ENCODE assay signal across 18 mouse cellular contexts in genomic region chr17:35209785-35210535, GRCm38 (mm10). TPM values are rescaled to one million over a fixed set of nuclear protein-coding genes. Genes with fewer than 3 reads are reported as not detected.
DNase-seq lines count a peak whose midpoint lies in the region; ATAC-seq and TF ChIP-seq lines count a peak whose summit lies in the region.
"Had no signal": no experiment of that assay in that cellular context is flagged by ENCODE, and none has a peak within 500 bp of the region (broad histone marks: within the 10 kb centered on the region; RNA-seq: fewer than 3 reads in every experiment).

No protein-coding gene starts in this region.

- H3K4me2 ChIP-seq in stomach, postnatal 0 days (replicated peaks; ENCODE audit: low read depth): no peak overlapping the region

- WGBS in stomach, postnatal 0 days: 73% methylated on average over 12 of the region's 12 CpGs

- ATAC-seq in megakaryocyte, adult 5-6 weeks (ENCODE audit: poor library complexity, severe bottlenecking): peak; percentile 79
- ATAC-seq in stomach, postnatal 0 days (ENCODE audit: low FRiP score, low TSS enrichment): peak; percentile 34; the same call in 1 of the 2 replicates
- ATAC-seq: hindbrain, embryonic 16.5 days; midbrain, embryonic 16.5 days had no signal

- H3K27ac ChIP-seq in stomach, postnatal 0 days (replicated peaks): peak overlapping the region; percentile 66
- H3K27ac ChIP-seq: kidney, postnatal 0 days had no signal

- no peaks in the 10 kb centered on the region for H3K36me3 ChIP-seq in stomach, postnatal 0 days (ENCODE audit: control insufficient read depth, insufficient read depth, low read length)

- no peaks in the 10 kb centered on the region for H3K4me1 ChIP-seq in stomach, postnatal 0 days (replicated peaks; ENCODE audit: control insufficient read depth, insufficient read depth)

- no peaks in the 10 kb centered on the region for H3K27me3 ChIP-seq in stomach, postnatal 0 days (ENCODE audit: control insufficient read depth, insufficient read depth, low read length)

- H3K9ac ChIP-seq in stomach, postnatal 0 days (ENCODE audit: low read length): no peak overlapping the region

- peak; percentile 60 for DNase-seq in spleen, adult 12 weeks (ENCODE audit: low spot score)
- no peak for DNase-seq in spleen, postnatal 14 days (ENCODE audit: low spot score in 2 of 2)
- peak; percentile 85 for DNase-seq in T-cell, adult 2 months (ENCODE audit: low spot score)
- DNase-seq in stomach, postnatal 0 days (ENCODE audit: low spot score): no peak
- DNase-seq in adrenal gland, adult 2 months: no peak
- DNase-seq in adrenal gland, postnatal 14 days: no peak
- DNase-seq: cerebellum, adult 11 months; embryo, embryonic 11 days; lung, postnatal 10 days had no signal

- no peak for TF ChIP-seq CTCF in stomach, postnatal 0 days (IDR thresholded peaks at IDR 0.05; ENCODE audit: low read depth)

- no peak for TF ChIP-seq EP300 in stomach, postnatal 0 days (optimal IDR thresholded peaks at IDR 0.05)

- H3K4me3 ChIP-seq in stomach, postnatal 0 days (ENCODE audit: low read depth, low read length): no peak overlapping the region

- H3K9me3 ChIP-seq in stomach, postnatal 0 days (ENCODE audit: control insufficient read depth, low read length): no peaks in the 10 kb centered on the region

RNA-seq across cellular contexts. Expression of gene Lta, which starts 4.8 kb away (rescaled TPM):
- 0.11 TPM in 1 of 2 replicates, not detected in the other for total RNA-seq in megakaryocyte, adult 5-6 weeks (2015)
- 0.24 TPM in 1 of 2 replicates, not detected in the other for total RNA-seq in megakaryocyte, adult 5-6 weeks (2017)
- polyA plus RNA-seq in stomach, postnatal 0 days (2015; fragmentation: Nextera tagmentation; extraction: Ambion mirVana): 0.11 and 0.16 TPM in 2 replicates
- under 1 TPM; 0.26 to 0.35 TPM for total RNA-seq in adrenal gland, adult 2 months (2021)
- polyA plus RNA-seq in adrenal gland, adult 2 months (2012; rRNA removed): 0.18 and 0.33 TPM in 2 replicates
- 0.33 and 2.7 TPM in 2 replicates for total RNA-seq in adrenal gland, postnatal 14 days (2021)
- total RNA-seq: adrenal gland, adult 18-20 months had no signal
- polyA plus RNA-seq: heart, embryonic 14.5 days; kidney, postnatal 0 days had no signal

RNA-seq across cellular contexts. Expression of gene Tnf, which starts 8.2 kb away (rescaled TPM):
- 33.1 and 34.6 TPM in 2 replicates for total RNA-seq in megakaryocyte, adult 5-6 weeks (2015)
- total RNA-seq in megakaryocyte, adult 5-6 weeks (2017): 28.2 and 30.0 TPM in 2 replicates
- polyA plus RNA-seq in stomach, postnatal 0 days (2015; fragmentation: Nextera tagmentation; extraction: Ambion mirVana): 0.32 and 0.40 TPM in 2 replicates
- under 1 TPM; 0.35 to 0.52 TPM for total RNA-seq in adrenal gland, adult 2 months (2021)
- polyA plus RNA-seq in adrenal gland, adult 2 months (2012; rRNA removed): 0.62 and 1.0 TPM in 2 replicates
- total RNA-seq in adrenal gland, postnatal 14 days (2021): 0.33 and 1.4 TPM in 2 replicates
- total RNA-seq: layer of hippocampus, postnatal 25 days had no signal
- polyA plus RNA-seq: heart, embryonic 14.5 days; hindbrain, embryonic 16.5 days; midbrain, embryonic 16.5 days had no signal

RNA-seq across cellular contexts. Expression of gene Gm16181, which starts 10.7 kb away (rescaled TPM):
- total RNA-seq in megakaryocyte, adult 5-6 weeks (2015): 0.76 and 2.5 TPM in 2 replicates
- total RNA-seq in megakaryocyte, adult 5-6 weeks (2017): 0.88 and 4.0 TPM in 2 replicates
- polyA plus RNA-seq in stomach, postnatal 0 days (2015; fragmentation: Nextera tagmentation; extraction: Ambion mirVana): 0.27 and 0.33 TPM in 2 replicates
- not detected for total RNA-seq in adrenal gland, adult 2 months (2021)
- polyA plus RNA-seq in adrenal gland, adult 2 months (2012; rRNA removed): 0.31 and 1.3 TPM in 2 replicates
- 0.67 TPM in 1 of 2 replicates, not detected in the other for total RNA-seq in adrenal gland, postnatal 14 days (2021)
- total RNA-seq: adrenal gland, adult 18-20 months; ES-E14; layer of hippocampus, postnatal 25 days had no signal
- polyA plus RNA-seq: heart, embryonic 14.5 days; limb, embryonic 14.5 days had no signal

RNA-seq across cellular contexts. Expression of gene Ltb, which starts 15.7 kb away (rescaled TPM):
- total RNA-seq in megakaryocyte, adult 5-6 weeks (2015): 11.7 and 13.3 TPM in 2 replicates
- total RNA-seq in megakaryocyte, adult 5-6 weeks (2017): 7.3 and 11.2 TPM in 2 replicates
- polyA plus RNA-seq in stomach, postnatal 0 days (2015; fragmentation: Nextera tagmentation; extraction: Ambion mirVana): 0.63 and 0.78 TPM in 2 replicates
- 1 to 10 TPM; 1.8 to 7.7 TPM for total RNA-seq in adrenal gland, adult 2 months (2021)
- polyA plus RNA-seq in adrenal gland, adult 2 months (2012; rRNA removed): 5.8 and 8.5 TPM in 2 replicates
- 4.3 and 35.6 TPM in 2 replicates for total RNA-seq in adrenal gland, postnatal 14 days (2021)

RNA-seq across cellular contexts. Expression of gene Lst1, which starts 21.7 kb away (rescaled TPM):
- 425 and 434 TPM in 2 replicates for total RNA-seq in megakaryocyte, adult 5-6 weeks (2015)
- 495 and 596 TPM in 2 replicates for total RNA-seq in megakaryocyte, adult 5-6 weeks (2017)
- 17.5 and 19.3 TPM in 2 replicates for polyA plus RNA-seq in stomach, postnatal 0 days (2015; fragmentation: Nextera tagmentation; extraction: Ambion mirVana)
- 1 to 10 TPM; 5.0 to 7.6 TPM for total RNA-seq in adrenal gland, adult 2 months (2021)
- 3.6 and 4.6 TPM in 2 replicates for polyA plus RNA-seq in adrenal gland, adult 2 months (2012; rRNA removed)
- 5.6 and 11.9 TPM in 2 replicates for total RNA-seq in adrenal gland, postnatal 14 days (2021)

Comparison
In these comparisons a context has a peak if more than half of its experiments do, and no peak if none do; other contexts are left out.
1. DNase-seq: peak in spleen, adult 12 weeks (single experiment) and T-cell, adult 2 months (single experiment); none in spleen, postnatal 14 days (0 of 2), stomach, postnatal 0 days (single experiment), adrenal gland, adult 2 months (single experiment) and adrenal gland, postnatal 14 days (single experiment).
2. RNA of gene Tnf, which starts 8.2 kb away (total RNA-seq): 28.2 to 34.6 TPM in megakaryocyte, adult 5-6 weeks; 0.35 to 0.52 TPM in adrenal gland, adult 2 months and 0.33 to 1.4 TPM in adrenal gland, postnatal 14 days; every median in the first group is over 10 times any median in the second.